Mouse (Mus musculus) kidney, adult 8-10 months (tissue): Measurements from ENCODE around the gene Wdfy1.

Source experiments
- DNase-seq, 2 experiments: peaks; one replicate each; pipeline ENCODE4 v3.0.0; 2022

Gene Wdfy1

GRCm38 (mm10) chr1:79707383-79707782, 68.6 kb downstream of the Wdfy1 start:
- no peak for DNase-seq

- DNase-seq = no peak
Measured at GRCm38 (mm10) chr1:79706707-79707106, 69.2 kb downstream of the Wdfy1 start.

- DNase-seq = no peak
Measured at GRCm38 (mm10) chr1:79704672-79705071, 71.3 kb downstream of the Wdfy1 start.

GRCm38 (mm10) chr1:79703520-79703919, 72.4 kb downstream of the Wdfy1 start:
- DNase-seq = no peak

- no peak for DNase-seq
Measured at GRCm38 (mm10) chr1:79698506-79698905, 77.4 kb downstream of the Wdfy1 start.

GRCm38 (mm10) chr1:79697382-79697781, 78.6 kb downstream of the Wdfy1 start:
- DNase-seq = no peak

- no peak for DNase-seq
Measured at GRCm38 (mm10) chr1:79696933-79697332, 79.0 kb downstream of the Wdfy1 start.

- no peak for DNase-seq
Measured at GRCm38 (mm10) chr1:79692482-79692881, 83.5 kb downstream of the Wdfy1 start.

- DNase-seq = no peak
Measured at GRCm38 (mm10) chr1:79687254-79687653, 88.7 kb downstream of the Wdfy1 start.

GRCm38 (mm10) chr1:79684027-79684426, 91.9 kb downstream of the Wdfy1 start:
- no peak for DNase-seq

GRCm38 (mm10) chr1:79682936-79683335, 93.0 kb downstream of the Wdfy1 start:
- no peak for DNase-seq

- DNase-seq = no peak
Measured at GRCm38 (mm10) chr1:79680777-79681176, 95.2 kb downstream of the Wdfy1 start.

- no peak for DNase-seq
Measured at GRCm38 (mm10) chr1:79678117-79678684, 97.7 kb downstream of the Wdfy1 start.

GRCm38 (mm10) chr1:79675716-79676115, 100.2 kb downstream of the Wdfy1 start:
- DNase-seq = no peak

- peak; percentile 77 to 80 for DNase-seq
Measured at GRCm38 (mm10) chr1:79671543-79672337, 104.2 kb downstream of the Wdfy1 start, which contains the start of gene Ap1s3. TSS of gene Ap1s3 (minus strand) at chr1:79671972.

- no peak for DNase-seq
Measured at GRCm38 (mm10) chr1:79671196-79671542, 104.8 kb downstream of the Wdfy1 start.

- DNase-seq = no peak
Measured at GRCm38 (mm10) chr1:79669419-79669974, 106.4 kb downstream of the Wdfy1 start.

- no peak for DNase-seq
Measured at GRCm38 (mm10) chr1:79664911-79665310, 111.0 kb downstream of the Wdfy1 start.

GRCm38 (mm10) chr1:79659598-79659997, 116.3 kb downstream of the Wdfy1 start:
- no peak for DNase-seq

- DNase-seq = no peak
Measured at GRCm38 (mm10) chr1:79657411-79657810, 118.5 kb downstream of the Wdfy1 start.

GRCm38 (mm10) chr1:79655819-79656555, 120.0 kb downstream of the Wdfy1 start:
- DNase-seq = no peak

GRCm38 (mm10) chr1:79654948-79655347, 121.0 kb downstream of the Wdfy1 start:
- DNase-seq = no peak
